Mouse (Mus musculus): ENCODE results near the gene Chrnb4.

Gene Chrnb4

GRCm38 (mm10) chr9:55023326-55023725 lies 25.3 kb downstream of the Chrnb4 start:
- no peak for DNase-seq (ENCODE audit: low read depth)

GRCm38 (mm10) chr9:55016926-55017325 lies 31.7 kb downstream of the Chrnb4 start:
- DNase-seq (ENCODE audit: low read depth), result no peak

GRCm38 (mm10) chr9:55010588-55011350 lies 37.8 kb downstream of the Chrnb4 start:
- DNase-seq (ENCODE audit: low read depth), result no peak

GRCm38 (mm10) chr9:55009692-55010091 lies 38.9 kb downstream of the Chrnb4 start:
- DNase-seq (ENCODE audit: low read depth), result no peak

- no peak for DNase-seq (ENCODE audit: low read depth)
Measured at GRCm38 (mm10) chr9:55003609-55004008, 45.0 kb downstream of the Chrnb4 start.

GRCm38 (mm10) chr9:54995645-54996044 lies 52.9 kb downstream of the Chrnb4 start:
- peak; percentile 57 for DNase-seq (ENCODE audit: low read depth)

- DNase-seq (ENCODE audit: low read depth), result no peak
Measured at GRCm38 (mm10) chr9:54994381-54994780, 54.2 kb downstream of the Chrnb4 start.

GRCm38 (mm10) chr9:54990362-54990761 lies 58.2 kb downstream of the Chrnb4 start:
- no peak for DNase-seq (ENCODE audit: low read depth)

GRCm38 (mm10) chr9:54982401-54982800 lies 66.2 kb downstream of the Chrnb4 start:
- no peak for DNase-seq (ENCODE audit: low read depth)

GRCm38 (mm10) chr9:54981291-54982191 lies 67.0 kb downstream of the Chrnb4 start:
- DNase-seq (ENCODE audit: low read depth), result peak; percentile 15

GRCm38 (mm10) chr9:54980674-54981073 lies 67.9 kb downstream of the Chrnb4 start, which contains the start of gene Chrna5:
Chrna5 (plus strand) TSS chr9:54980880.
- DNase-seq (ENCODE audit: low read depth), result no peak
